Mouse (Mus musculus) heart, adult 11 months (tissue): ENCODE measurements at regions not wholly inside any gene's neighbourhood (a gene's known extent, or its start where the extent isn't known, plus 50 kb on each side); places are given as distances from the start of the nearest gene placed in this dataset.

ENCODE experiments used
- DNase-seq: peaks from one replicate; pipeline ENCODE4 v3.0.0; 2022

DNA sequence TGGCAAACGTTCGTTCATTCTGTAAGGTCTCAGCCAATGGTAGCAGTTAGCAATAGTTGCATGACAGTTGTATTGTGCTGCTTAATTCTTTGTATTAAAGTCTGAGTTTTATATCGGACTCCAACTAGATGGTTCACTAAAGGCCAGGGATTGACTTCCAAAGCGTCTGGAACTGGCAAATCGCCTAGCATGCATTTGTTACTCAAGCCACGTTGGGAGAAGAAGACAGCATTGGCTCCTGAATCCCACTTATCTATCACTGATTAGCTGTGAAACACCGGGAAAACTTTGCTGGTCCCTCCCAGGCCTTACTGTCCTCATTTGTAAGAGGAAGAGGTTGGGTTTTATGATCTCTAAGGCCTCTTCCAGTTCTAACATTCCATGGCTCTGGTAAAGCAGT lies 124.8 kb upstream of the Igf1 start:
- DNase-seq, result no peak

DNA sequence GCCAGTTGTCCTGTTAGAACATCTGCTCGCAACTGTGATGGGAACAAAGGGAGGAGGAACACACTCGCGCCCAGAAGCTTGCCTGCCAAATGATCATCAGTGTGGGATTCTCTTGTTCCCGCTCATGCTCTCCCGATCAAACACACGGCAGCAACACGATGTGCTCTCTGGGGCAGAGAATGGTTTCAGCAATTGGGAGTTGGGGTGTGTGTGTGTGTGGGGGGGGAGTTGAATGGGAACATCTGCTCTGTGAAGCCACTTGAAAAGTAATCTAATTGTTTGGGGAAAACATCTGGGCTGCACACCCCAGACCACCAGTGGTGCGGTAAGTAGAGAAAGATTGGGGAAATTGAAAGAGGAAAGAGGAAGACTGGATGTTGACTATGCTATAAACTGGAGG lies 117.7 kb upstream of the Igf1 start:
- peak; percentile 97 for DNase-seq

DNA sequence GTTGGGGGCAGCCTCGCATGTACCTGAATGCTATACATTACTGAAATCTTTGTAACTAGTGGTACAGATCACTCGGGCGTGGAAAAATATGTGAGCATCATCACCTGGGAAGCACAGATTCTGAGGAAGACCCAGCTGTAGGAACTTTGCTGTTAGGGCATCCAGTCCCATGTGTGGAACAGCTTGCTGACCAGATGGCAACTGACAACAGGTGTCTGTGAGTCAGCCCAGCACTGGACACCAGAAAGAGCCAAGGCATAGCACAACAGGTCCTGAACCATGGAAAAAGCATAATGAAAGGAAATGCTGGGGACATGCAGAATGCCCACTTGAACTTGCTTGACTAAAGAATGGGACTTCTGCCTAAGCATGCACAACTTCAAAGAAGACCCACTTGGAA lies 115.3 kb upstream of the Igf1 start:
- no peak for DNase-seq

DNA sequence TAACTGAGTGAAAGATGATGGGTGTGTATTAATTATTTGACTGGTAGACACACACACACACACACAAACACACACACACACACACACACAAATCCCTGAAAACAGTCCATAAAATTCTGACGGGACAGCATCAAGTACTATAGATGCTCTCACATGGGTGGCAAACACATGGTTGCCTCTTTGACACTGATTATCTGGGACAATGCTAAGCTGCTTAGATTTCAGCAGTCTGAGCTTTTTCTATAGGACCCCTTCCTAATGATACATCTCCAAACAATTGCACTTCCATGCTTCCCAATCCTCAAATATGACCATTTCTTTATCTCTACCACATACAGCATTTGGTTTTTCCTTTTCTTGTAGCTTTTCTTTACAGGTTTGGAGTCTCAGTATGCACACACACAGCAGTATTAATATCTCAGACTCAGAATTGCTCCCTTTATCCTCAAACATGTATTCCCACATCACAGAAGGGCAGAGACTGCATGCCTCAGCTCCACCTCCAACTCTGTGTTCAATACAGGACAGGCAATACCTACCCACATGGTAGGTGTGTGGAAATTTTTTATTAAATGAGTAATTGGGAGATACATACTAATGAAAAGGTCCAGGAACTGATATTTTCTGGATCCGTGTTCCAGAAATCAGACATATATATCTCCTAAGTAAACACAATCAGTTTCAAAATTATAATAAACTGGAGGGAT lies 110.1 kb upstream of the Igf1 start:
- no peak for DNase-seq

DNA sequence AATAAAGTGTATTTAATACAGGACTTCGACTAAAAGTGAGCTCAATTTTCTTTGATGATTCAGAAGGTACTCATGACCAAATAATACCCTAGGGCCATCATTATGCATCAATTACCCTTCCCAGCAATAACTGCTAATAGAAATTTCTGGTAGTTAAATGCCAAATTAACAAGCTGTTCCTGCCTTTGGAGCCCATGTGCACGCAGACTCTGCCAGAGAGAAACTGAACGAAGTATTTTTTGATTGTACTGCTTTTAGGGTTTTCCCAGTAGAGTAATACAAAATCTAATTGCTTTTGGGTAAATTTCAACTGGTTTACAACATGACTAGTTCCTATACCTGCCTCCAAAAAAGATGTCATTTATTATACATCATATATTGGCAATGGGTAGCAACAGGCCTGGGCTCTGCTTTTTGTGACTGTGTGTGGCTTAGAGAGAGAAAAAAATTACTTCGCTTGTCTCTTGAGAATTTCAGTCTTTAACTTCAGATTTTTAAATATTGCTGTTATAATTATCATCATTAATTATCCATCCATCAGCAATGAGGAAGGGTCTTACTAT lies 109.4 kb upstream of the Igf1 start:
- no peak for DNase-seq

DNA sequence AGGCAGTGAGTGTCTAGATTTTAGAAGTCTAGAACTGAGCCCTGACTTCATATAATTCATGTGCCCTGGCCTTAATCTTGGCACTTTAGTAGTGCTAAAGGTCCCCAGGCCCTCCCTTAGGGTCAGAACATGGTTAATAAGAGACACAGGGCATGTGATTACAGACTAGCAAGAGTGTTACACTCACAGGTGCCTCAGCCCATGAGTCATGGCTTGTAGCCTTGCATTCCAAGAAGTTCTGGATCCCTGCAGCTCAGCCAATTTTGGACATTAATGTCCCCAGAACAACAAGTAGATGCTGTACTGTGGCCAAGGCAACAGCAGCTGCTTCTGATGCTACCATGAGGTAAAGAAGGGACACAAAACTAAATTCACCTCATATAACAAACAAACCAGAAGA lies 107.7 kb upstream of the Igf1 start:
- peak; percentile 90 for DNase-seq

DNA sequence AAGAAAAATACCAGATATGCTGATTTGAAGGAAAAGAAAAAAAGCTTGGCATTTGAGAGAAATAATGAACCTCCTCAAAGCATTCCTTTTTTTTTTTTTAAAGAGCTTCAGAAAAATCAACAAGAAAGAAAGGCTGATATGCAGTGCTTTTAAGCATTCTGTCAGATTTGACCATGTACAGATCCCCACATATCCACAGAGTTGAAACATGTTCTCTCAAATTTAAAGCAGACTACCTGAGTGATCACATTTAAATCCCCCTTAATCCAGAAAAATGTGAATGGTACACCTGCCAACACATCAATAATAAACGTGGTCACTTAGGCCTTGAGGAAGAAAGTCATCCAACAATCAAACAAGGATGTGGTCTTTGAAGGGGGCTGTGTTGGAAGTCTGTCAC lies 107.1 kb upstream of the Igf1 start:
- no peak for DNase-seq

DNA sequence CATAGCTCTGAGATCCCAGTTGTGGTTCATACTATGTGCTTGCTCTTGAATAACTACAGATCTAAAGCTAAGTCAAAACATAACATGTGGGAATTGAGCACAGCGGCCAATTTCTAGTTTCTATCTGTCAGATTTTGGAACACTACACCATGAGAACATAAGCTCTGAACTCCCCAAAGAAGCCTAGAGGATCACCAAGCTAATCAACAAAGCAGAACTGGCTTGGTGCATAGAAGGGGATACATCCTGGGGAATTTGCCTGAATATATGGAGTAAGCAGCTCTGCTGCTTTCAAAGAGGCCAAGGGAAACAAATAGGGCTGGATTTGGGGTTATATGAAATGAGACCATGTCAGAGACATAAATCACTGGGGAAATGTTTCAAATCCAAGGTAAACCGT lies 105.9 kb upstream of the Igf1 start:
- DNase-seq, result no peak

DNA sequence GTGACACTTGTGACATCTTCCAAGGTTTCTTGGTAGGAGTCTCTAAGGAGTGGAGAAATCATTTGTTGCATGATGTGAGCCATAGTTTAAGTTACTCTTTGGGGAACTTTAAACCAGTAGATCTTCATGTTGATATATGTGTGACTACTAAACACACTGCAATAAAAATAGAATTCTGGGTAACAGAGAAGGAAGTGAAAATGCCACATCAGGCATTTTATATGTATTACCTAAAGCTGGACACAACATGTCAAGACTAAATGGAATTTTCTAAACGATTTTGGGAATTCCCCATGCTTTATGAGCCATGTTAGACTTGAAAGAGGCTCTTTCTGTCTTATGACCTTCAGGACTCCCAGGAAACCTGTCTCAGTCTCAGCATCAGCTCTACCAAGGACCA lies 104.6 kb upstream of the Igf1 start:
- DNase-seq, result no peak

DNA sequence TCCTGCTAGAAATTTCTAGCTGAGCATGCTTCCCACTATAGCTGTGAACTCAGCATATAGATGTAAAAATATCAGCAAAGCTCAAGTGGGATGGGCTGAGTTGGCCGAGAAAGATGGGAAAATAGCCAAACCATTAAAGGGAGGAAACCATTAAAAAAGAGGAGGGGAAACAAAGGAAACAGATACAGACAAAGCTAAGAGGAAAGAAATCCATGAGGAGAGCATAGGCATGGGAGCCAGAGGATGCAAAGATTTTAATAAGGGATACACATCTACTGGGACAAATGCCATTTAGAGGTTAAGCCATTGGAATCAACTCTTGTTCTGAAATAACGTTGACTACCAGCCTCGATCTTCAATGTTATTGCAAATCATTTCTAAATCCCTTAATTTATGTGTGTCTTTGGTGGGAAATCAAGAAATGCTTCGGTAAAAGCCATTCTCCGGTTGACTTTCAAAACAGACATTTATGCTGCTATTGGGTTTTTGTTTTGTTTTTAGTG lies 96.5 kb upstream of the Igf1 start:
- no peak for DNase-seq

DNA sequence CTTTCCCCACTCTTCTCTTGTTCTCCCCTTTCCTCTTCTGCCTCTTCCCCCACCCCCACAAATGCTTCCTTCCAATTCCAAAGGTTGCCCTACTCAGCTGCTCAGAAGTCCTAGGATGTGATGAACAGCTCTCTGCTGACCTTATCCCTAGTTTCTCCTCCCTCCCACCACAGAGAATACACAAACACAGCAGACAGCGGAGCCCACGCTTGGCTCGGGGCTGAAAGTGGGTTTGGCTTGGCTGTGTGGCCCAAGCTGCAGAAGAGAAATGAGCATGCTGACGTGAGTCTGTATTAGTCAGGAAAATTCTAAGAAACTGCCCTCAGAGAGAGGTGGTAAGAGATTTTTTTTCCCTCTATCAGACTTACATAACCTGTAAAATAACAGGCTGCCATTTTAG lies 70.5 kb upstream of the Igf1 start:
- peak; percentile 96 for DNase-seq

DNA sequence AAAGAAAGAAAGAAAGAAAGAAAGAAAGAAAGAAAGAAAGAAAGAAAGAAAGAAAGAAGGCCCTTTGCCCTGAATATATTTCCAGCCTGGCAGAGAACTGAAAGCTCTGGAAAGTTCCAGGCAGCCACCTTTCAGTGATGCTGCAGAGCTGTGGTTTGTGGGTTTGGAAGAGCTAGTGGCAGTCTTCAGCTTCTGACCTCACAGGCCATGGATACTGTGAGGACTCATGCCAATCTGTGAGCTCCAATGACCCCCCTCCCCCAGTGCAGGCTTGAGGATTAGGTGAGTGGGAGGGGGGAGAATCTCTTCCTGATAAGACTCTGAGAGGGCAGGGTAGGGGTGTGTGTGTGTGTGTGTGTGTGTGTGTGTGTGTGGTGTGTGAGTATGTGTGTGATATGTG lies 65.7 kb upstream of the Igf1 start:
- DNase-seq, result no peak

DNA sequence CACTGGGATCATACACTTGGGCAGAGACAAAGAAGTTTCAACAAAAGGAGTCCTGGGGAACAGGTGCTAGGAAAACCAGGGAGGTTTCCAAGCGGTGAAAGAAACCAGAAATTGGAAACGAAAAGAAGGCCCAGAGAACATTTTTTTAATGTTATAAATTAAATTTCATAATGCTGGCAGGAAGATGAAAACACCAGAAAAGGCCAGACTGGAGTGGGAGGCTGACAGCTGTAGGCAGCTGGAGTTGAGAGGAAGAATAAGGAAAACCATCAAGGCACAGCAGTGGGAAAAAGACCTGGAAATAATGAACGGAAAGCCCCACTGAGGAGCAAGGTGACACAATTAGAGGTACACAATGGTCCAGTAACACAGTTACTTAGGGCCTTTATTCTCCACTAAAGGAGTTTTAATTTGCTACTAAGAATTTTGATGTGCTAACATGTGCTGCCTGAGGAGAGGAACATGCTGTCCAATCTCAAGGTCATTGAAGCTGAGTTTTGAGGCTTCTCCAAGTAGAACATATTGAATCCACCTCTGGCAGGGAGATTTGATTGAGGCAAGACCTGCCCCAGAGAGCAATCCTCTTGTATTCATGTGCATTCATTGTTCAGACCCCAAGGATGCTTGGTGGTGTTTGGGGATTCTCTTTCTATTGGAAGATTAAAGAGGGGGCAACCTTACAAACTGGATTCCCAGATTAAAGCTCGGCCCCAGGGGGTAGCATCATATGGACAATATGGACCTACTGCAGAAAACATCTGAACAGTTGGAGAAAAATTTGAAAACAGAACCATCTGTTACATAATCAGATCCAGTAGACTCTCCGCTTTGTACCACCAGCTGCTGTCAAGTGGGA lies 53.9 kb upstream of the Igf1 start:
- peak; percentile 93 for DNase-seq

DNA sequence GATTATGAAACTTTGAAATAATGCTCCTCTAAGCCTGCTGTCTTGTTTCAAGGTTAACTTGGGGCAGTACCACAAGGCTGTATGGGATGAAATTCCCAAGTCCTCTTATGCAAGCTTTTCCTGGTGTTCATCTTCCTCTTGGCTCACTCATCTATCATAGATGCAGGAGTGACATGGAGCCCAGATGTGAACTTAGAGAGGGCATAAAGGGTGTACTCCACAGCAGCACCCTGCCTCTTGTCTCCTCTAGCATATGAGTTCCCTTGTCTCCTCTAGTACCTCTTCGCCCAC lies 53.3 kb upstream of the Igf1 start:
- peak; percentile 89 for DNase-seq
